17 mouse cellular contexts compared by ENCODE assay signal in the genomic region with DNA sequence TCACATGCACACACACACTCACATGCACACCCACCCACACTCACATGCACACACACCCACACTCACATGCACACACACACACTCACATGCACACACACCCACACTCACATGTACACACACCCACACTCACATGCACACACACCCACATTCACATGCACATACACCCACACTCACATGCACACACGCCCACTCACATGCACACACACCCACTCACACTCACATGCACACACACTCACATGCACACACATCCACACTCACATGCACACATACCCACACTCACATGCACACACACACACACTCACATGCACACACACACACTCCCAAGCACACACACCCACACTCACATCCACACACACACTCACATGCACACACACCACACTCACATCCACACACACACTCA.
"Had no signal": no experiment of that assay in that cellular context is flagged by ENCODE, and none has a peak within 500 bp of the region (broad histone marks: within the 10 kb centered on the region; RNA-seq: fewer than 3 reads in every experiment).

No protein-coding gene starts in this region.

- H3K9me3 ChIP-seq: midbrain, embryonic 12.5 days; neural tube, embryonic 13.5 days; neural tube, embryonic 15.5 days had no signal

- H3K27ac ChIP-seq: liver, embryonic 14.5 days; midbrain, embryonic 12.5 days; neural tube, embryonic 13.5 days; neural tube, embryonic 15.5 days had no signal

- H3K4me3 ChIP-seq: midbrain, embryonic 12.5 days; myocyte; neural tube, embryonic 13.5 days; neural tube, embryonic 15.5 days had no signal

- DNase-seq: lung, adult 18-20 months; lung, embryonic 14.5 days; lung, postnatal 10 days; midbrain, embryonic 14.5 days; retina, postnatal 1 day; right cerebral cortex, adult 18-20 months; right cerebral cortex, postnatal 25 days; right cerebral cortex, postnatal 4 days; spleen, adult 18-20 months; thymus, adult 18-20 months; thymus, postnatal 14 days; thymus, postnatal 36 days had no signal

- H3K36me3 ChIP-seq: midbrain, embryonic 12.5 days; neural tube, embryonic 13.5 days; neural tube, embryonic 15.5 days had no signal

- H3K27me3 ChIP-seq: midbrain, embryonic 12.5 days; neural tube, embryonic 13.5 days; neural tube, embryonic 15.5 days had no signal
